Mouse (Mus musculus): ENCODE results near the gene Nckipsd. TPM values are rescaled to one million over a fixed set of nuclear protein-coding genes. Genes with fewer than 3 reads are reported as not detected.

Nckipsd gene
- total RNA-seq, 1 experiment = 17.4 TPM

DNA sequence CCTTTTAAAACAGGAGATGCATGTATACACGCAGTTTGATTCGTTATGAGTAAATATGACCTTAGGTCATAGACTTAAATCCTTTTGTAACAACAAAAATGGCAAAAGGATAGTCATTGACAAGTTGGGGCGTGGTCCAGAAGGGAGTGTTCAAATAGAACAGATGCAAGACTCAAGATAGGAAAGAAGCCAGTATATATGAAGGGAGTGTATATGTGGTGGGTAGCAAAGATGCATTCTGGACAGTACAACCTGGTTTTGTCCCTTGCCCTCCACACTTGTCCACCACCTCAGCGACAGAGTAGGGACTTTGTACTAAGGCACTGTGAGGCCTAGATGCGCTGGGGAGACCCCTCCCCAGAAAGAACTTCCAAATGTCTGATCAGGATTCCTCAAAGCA lies 494 bp upstream of the Nckipsd start:
- no peak for TF ChIP-seq ZNF384 (IDR thresholded peaks at IDR 0.05; ENCODE audit: low read depth, low read length)
- no peak for TF ChIP-seq MAFK (IDR thresholded peaks at IDR 0.05; ENCODE audit: insufficient read depth, low read depth, low read length)
- TF ChIP-seq ZC3H11A (IDR thresholded peaks at IDR 0.05; ENCODE audit: borderline replicate concordance, low read depth, low read length) = no peak
- TF ChIP-seq HCFC1 (IDR thresholded peaks at IDR 0.05; ENCODE audit: borderline replicate concordance, insufficient read depth, low read length) = no peak
- TF ChIP-seq CHD2 (IDR thresholded peaks at IDR 0.05; ENCODE audit: low read depth, low read length) = no peak
- Histone ChIP-seq H3K27ac (ENCODE audit: insufficient read depth, low read depth, low read length, poor library complexity, severe bottlenecking) (no peak overlapping the region), H3K9ac (ENCODE audit: insufficient read depth, low read depth, low read length, poor library complexity, severe bottlenecking) (peak overlapping the region; percentile 33; the same call in 1 of the 2 replicates), H3K9me3 (ENCODE audit: control insufficient read depth, insufficient read depth, low read depth, low read length) (no peaks in the 10 kb centered on the region), H3K36me3 (ENCODE audit: control insufficient read depth, insufficient read depth, low read length, poor library complexity, severe bottlenecking) (peaks cover 17% of the 10 kb centered on the region), H3K4me1 (ENCODE audit: control insufficient read depth in 2 of 2, insufficient read depth in 2 of 2, low read length in 2 of 2, poor library complexity in 1 of 2) (peaks cover 0 to 5% of the 10 kb centered on the region in 2 experiments; a peak in 1 of 4 replicates), H3K4me3 (ENCODE audit: insufficient read depth in 1 of 2, low read depth in 1 of 2, low read length in 2 of 2, poor library complexity in 1 of 2, severe bottlenecking in 1 of 2) (peak overlapping the region in 1 of 2 experiments; percentile 25; a peak in 1 of 4 replicates)
- DNase-seq (ENCODE audit: low read depth, low spot score) = no peak
- in situ Hi-C loops (cut with MboI; ENCODE audit: low sequenced_read_pairs in 2 of 2, unreplicated experiment in 2 of 2) = no loop called here

DNA sequence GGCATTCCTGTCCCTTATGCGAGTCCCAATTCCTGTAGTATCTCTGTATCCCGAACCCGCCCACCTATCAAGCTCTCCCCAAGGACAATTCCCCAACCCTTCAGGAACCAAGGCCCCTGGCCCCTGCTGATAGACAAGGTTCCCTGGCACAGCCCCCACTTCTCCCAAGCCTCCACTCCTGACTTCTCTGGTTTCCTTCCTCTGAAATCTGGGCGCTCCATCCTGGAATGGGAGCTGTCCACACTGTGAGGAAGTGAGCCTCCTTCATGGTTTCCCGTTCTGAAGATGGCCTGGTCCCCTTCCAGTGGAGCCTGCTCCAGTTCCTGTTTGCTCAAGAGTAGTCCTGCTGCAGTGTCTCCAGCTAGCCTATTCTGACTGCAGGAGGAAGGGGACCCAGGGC lies 1.0 kb downstream of the Nckipsd start:
- peaks cover 23% of the 10 kb centered on the region for H3K36me3 ChIP-seq (ENCODE audit: control insufficient read depth, insufficient read depth, low read length, poor library complexity, severe bottlenecking)
- no peak overlapping the region for H3K27ac ChIP-seq (ENCODE audit: insufficient read depth, low read depth, low read length, poor library complexity, severe bottlenecking)
- TF ChIP-seq CHD2 (IDR thresholded peaks at IDR 0.05; ENCODE audit: low read depth, low read length) (no peak), MAFK (IDR thresholded peaks at IDR 0.05; ENCODE audit: insufficient read depth, low read depth, low read length) (no peak), HCFC1 (IDR thresholded peaks at IDR 0.05; ENCODE audit: borderline replicate concordance, insufficient read depth, low read length) (no peak), ZC3H11A (IDR thresholded peaks at IDR 0.05; ENCODE audit: borderline replicate concordance, low read depth, low read length) (no peak), ZNF384 (IDR thresholded peaks at IDR 0.05; ENCODE audit: low read depth, low read length) (no peak)
- H3K9ac ChIP-seq (ENCODE audit: insufficient read depth, low read depth, low read length, poor library complexity, severe bottlenecking) = 0 out of 2 replicates have a peak overlapping the region, but pooled peaks have one; percentile 93
- H3K9me3 ChIP-seq (ENCODE audit: control insufficient read depth, insufficient read depth, low read depth, low read length) = no peaks in the 10 kb centered on the region
- in situ Hi-C loops (cut with MboI; ENCODE audit: low sequenced_read_pairs in 2 of 2, unreplicated experiment in 2 of 2) = no loop called here
- peak overlapping the region; percentile 70 to 94; a peak in 2 of 4 replicates for H3K4me3 ChIP-seq (ENCODE audit: insufficient read depth in 1 of 2, low read depth in 1 of 2, low read length in 2 of 2, poor library complexity in 1 of 2, severe bottlenecking in 1 of 2)
- peaks cover 0 to 5% of the 10 kb centered on the region in 2 experiments; a peak in 1 of 4 replicates for H3K4me1 ChIP-seq (ENCODE audit: control insufficient read depth in 2 of 2, insufficient read depth in 2 of 2, low read length in 2 of 2, poor library complexity in 1 of 2)
- DNase-seq (ENCODE audit: low read depth, low spot score) = no peak

DNA sequence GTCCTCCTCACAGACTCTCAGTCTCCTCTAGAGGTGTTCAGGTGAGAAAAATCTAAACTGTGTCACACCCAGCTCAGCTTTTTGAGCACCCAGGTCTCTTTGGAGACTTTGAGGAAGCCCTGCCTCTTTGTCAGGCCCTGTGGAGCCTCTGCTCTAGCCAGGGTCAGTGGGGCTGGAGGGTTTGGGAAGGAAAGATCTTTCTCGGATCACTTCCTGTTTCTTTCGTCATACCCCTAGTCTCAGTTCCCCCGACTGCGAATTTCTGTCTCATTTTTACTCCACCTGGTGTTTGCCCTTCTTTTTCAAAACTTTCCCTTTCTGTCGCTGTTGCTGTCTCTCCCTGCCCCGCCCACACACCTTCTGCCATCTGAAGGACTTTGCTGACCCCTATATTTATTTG lies 1.6 kb downstream of the Nckipsd start:
- H3K27ac ChIP-seq (ENCODE audit: insufficient read depth, low read depth, low read length, poor library complexity, severe bottlenecking) = no peak overlapping the region
- H3K9me3 ChIP-seq (ENCODE audit: control insufficient read depth, insufficient read depth, low read depth, low read length) = no peaks in the 10 kb centered on the region
- TF ChIP-seq MAFK (IDR thresholded peaks at IDR 0.05; ENCODE audit: insufficient read depth, low read depth, low read length) (no peak), HCFC1 (IDR thresholded peaks at IDR 0.05; ENCODE audit: borderline replicate concordance, insufficient read depth, low read length) (no peak), CHD2 (IDR thresholded peaks at IDR 0.05; ENCODE audit: low read depth, low read length) (no peak), ZC3H11A (IDR thresholded peaks at IDR 0.05; ENCODE audit: borderline replicate concordance, low read depth, low read length) (no peak), ZNF384 (IDR thresholded peaks at IDR 0.05; ENCODE audit: low read depth, low read length) (no peak)
- in situ Hi-C loops (cut with MboI; ENCODE audit: low sequenced_read_pairs in 2 of 2, unreplicated experiment in 2 of 2) = no loop called here
- peaks cover 0 to 5% of the 10 kb centered on the region in 2 experiments; a peak in 1 of 4 replicates for H3K4me1 ChIP-seq (ENCODE audit: control insufficient read depth in 2 of 2, insufficient read depth in 2 of 2, low read length in 2 of 2, poor library complexity in 1 of 2)
- DNase-seq (ENCODE audit: low read depth, low spot score) = no peak
- H3K36me3 ChIP-seq (ENCODE audit: control insufficient read depth, insufficient read depth, low read length, poor library complexity, severe bottlenecking) = peaks cover 24% of the 10 kb centered on the region
- no peak overlapping the region for H3K9ac ChIP-seq (ENCODE audit: insufficient read depth, low read depth, low read length, poor library complexity, severe bottlenecking)
- H3K4me3 ChIP-seq (ENCODE audit: insufficient read depth in 1 of 2, low read depth in 1 of 2, low read length in 2 of 2, poor library complexity in 1 of 2, severe bottlenecking in 1 of 2) = no peak overlapping the region

DNA sequence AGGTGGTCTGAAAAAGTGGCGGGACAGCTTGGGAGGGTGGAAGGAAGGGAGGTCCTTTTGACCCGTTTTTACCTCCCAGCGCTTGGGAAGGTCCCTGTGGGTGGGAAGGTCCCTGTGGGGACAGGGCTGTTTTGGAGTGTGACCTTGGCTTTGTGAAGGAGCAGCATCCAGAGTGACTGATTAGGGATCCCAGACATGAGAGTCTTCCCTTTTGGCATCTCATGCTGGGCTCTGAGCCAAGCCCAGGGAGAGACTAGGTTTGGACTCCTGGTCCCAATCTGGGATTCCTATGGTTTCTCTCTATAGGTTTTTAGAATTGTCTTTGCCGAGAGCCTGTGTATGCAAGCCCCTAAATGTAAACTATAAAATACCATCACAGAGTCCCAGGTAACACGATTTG lies 2.3 kb downstream of the Nckipsd start:
- peaks cover 0 to 5% of the 10 kb centered on the region in 2 experiments; a peak in 1 of 4 replicates for H3K4me1 ChIP-seq (ENCODE audit: control insufficient read depth in 2 of 2, insufficient read depth in 2 of 2, low read length in 2 of 2, poor library complexity in 1 of 2)
- H3K9ac ChIP-seq (ENCODE audit: insufficient read depth, low read depth, low read length, poor library complexity, severe bottlenecking) = no peak overlapping the region
- peaks cover 32% of the 10 kb centered on the region for H3K36me3 ChIP-seq (ENCODE audit: control insufficient read depth, insufficient read depth, low read length, poor library complexity, severe bottlenecking)
- in situ Hi-C loops (cut with MboI; ENCODE audit: low sequenced_read_pairs in 2 of 2, unreplicated experiment in 2 of 2) = no loop called here
- no peak overlapping the region for H3K4me3 ChIP-seq (ENCODE audit: insufficient read depth in 1 of 2, low read depth in 1 of 2, low read length in 2 of 2, poor library complexity in 1 of 2, severe bottlenecking in 1 of 2)
- no peaks in the 10 kb centered on the region for H3K9me3 ChIP-seq (ENCODE audit: control insufficient read depth, insufficient read depth, low read depth, low read length)
- no peak for DNase-seq (ENCODE audit: low read depth, low spot score)
- no peak for TF ChIP-seq ZC3H11A (IDR thresholded peaks at IDR 0.05; ENCODE audit: borderline replicate concordance, low read depth, low read length)
- TF ChIP-seq HCFC1 (IDR thresholded peaks at IDR 0.05; ENCODE audit: borderline replicate concordance, insufficient read depth, low read length) = no peak
- no peak for TF ChIP-seq CHD2 (IDR thresholded peaks at IDR 0.05; ENCODE audit: low read depth, low read length)
- TF ChIP-seq ZNF384 (IDR thresholded peaks at IDR 0.05; ENCODE audit: low read depth, low read length) = no peak
- no peak for TF ChIP-seq MAFK (IDR thresholded peaks at IDR 0.05; ENCODE audit: insufficient read depth, low read depth, low read length)
- H3K27ac ChIP-seq (ENCODE audit: insufficient read depth, low read depth, low read length, poor library complexity, severe bottlenecking) = no peak overlapping the region
